Mouse (Mus musculus) thymus, adult 2 months (tissue): ENCODE measurements at regions not wholly inside any gene's neighbourhood (a gene's known extent, or its start where the extent isn't known, plus 50 kb on each side); places are given as distances from the start of the nearest gene placed in this dataset.

Source experiments
- CTCF ChIP-seq: fragments of 200-500 bp; IDR thresholded peaks from 2 replicates; pipeline ENCODE4 v1.5.1; 2012; ENCODE audit warnings: mild to moderate bottlenecking, control low read depth, low read length, moderate library complexity, borderline replicate concordance; ENCODE audit not compliant: control insufficient read depth, poor library complexity, insufficient read depth; ENCODE audit errors: extremely low read depth
- POLR2A ChIP-seq: fragments of 200-500 bp; IDR thresholded peaks from 2 replicates; pipeline ENCODE4 v1.6.1; 2012; ENCODE audit warnings: mild to moderate bottlenecking, low read length, control low read depth, moderate library complexity; ENCODE audit not compliant: control insufficient read depth, poor library complexity, insufficient read depth; ENCODE audit errors: extremely low read depth

- no peak for TF ChIP-seq POLR2A
- TF ChIP-seq CTCF, result no peak
Measured at GRCm38 (mm10) chr1:57612931-57613804, 160.8 kb upstream of the Spats2l start.
